Mouse (Mus musculus): ENCODE data around the gene Mark1. TPM values are rescaled to one million over a fixed set of nuclear protein-coding genes. Genes with fewer than 3 reads are reported as not detected.

Mark1 gene
- total RNA-seq, 2 experiments from 2014 or later = 54.1 to 59.4 TPM

- DNase-seq (ENCODE audit: low spot score in 2 of 2) = no peak
Measured at GRCm38 (mm10) chr1:184963121-184963693, 36.2 kb downstream of the Mark1 start.

GRCm38 (mm10) chr1:184961853-184962252, 37.5 kb downstream of the Mark1 start:
- DNase-seq (ENCODE audit: low spot score in 2 of 2) = no peak

- DNase-seq (ENCODE audit: low spot score in 2 of 2) = no peak
Measured at GRCm38 (mm10) chr1:184958818-184959217, 40.6 kb downstream of the Mark1 start.

- DNase-seq (ENCODE audit: low spot score in 2 of 2) = no peak
Measured at GRCm38 (mm10) chr1:184958388-184958787, 41.0 kb downstream of the Mark1 start.

GRCm38 (mm10) chr1:184951758-184952157, 47.6 kb downstream of the Mark1 start:
- DNase-seq (ENCODE audit: low spot score in 2 of 2) = no peak

- DNase-seq (ENCODE audit: low spot score in 2 of 2) = no peak
Measured at GRCm38 (mm10) chr1:184951057-184951456, 48.3 kb downstream of the Mark1 start.

GRCm38 (mm10) chr1:184938106-184938505, 61.3 kb downstream of the Mark1 start:
- DNase-seq (ENCODE audit: low spot score in 2 of 2) = no peak

- DNase-seq (ENCODE audit: low spot score in 2 of 2) = no peak
Measured at GRCm38 (mm10) chr1:184935980-184936379, 63.4 kb downstream of the Mark1 start.

GRCm38 (mm10) chr1:184935490-184935889, 63.9 kb downstream of the Mark1 start:
- DNase-seq (ENCODE audit: low spot score in 2 of 2) = no peak

- no peak for DNase-seq (ENCODE audit: low spot score in 2 of 2)
Measured at GRCm38 (mm10) chr1:184931097-184931496, 68.3 kb downstream of the Mark1 start.

GRCm38 (mm10) chr1:184928382-184928781, 71.0 kb downstream of the Mark1 start:
- DNase-seq (ENCODE audit: low spot score in 2 of 2) = no peak

- DNase-seq (ENCODE audit: low spot score in 2 of 2) = no peak
Measured at GRCm38 (mm10) chr1:184927911-184928310, 71.5 kb downstream of the Mark1 start.

- DNase-seq (ENCODE audit: low spot score in 2 of 2) = no peak
Measured at GRCm38 (mm10) chr1:184922824-184923223, 76.5 kb downstream of the Mark1 start.

GRCm38 (mm10) chr1:184920057-184920456, 79.3 kb downstream of the Mark1 start:
- DNase-seq (ENCODE audit: low spot score in 2 of 2) = no peak

- no peak for DNase-seq (ENCODE audit: low spot score in 2 of 2)
Measured at GRCm38 (mm10) chr1:184918227-184918888, 81.0 kb downstream of the Mark1 start.

GRCm38 (mm10) chr1:184912336-184912735, 87.0 kb downstream of the Mark1 start:
- DNase-seq (ENCODE audit: low spot score in 2 of 2) = no peak

- no peak for DNase-seq (ENCODE audit: low spot score in 2 of 2)
Measured at GRCm38 (mm10) chr1:184911861-184912260, 87.5 kb downstream of the Mark1 start.

GRCm38 (mm10) chr1:184908558-184908957, 90.8 kb downstream of the Mark1 start:
- DNase-seq (ENCODE audit: low spot score in 2 of 2) = no peak

GRCm38 (mm10) chr1:184905904-184906745, 93.2 kb downstream of the Mark1 start:
- DNase-seq (ENCODE audit: low spot score in 2 of 2) = no peak

- peak; percentile 58 to 89 for DNase-seq (ENCODE audit: low spot score in 2 of 2)
Measured at GRCm38 (mm10) chr1:184905371-184905770, 94.0 kb downstream of the Mark1 start.

- DNase-seq (ENCODE audit: low spot score in 2 of 2) = no peak
Measured at GRCm38 (mm10) chr1:184903697-184904096, 95.7 kb downstream of the Mark1 start.

GRCm38 (mm10) chr1:184902886-184903285, 96.5 kb downstream of the Mark1 start:
- DNase-seq (ENCODE audit: low spot score in 2 of 2) = no peak

All from layer of hippocampus, postnatal 14 days (tissue).